Mouse (Mus musculus) kidney, embryonic 16.5 days (tissue): ENCODE measurements around the gene Srgap1. TPM values are rescaled to one million over a fixed set of nuclear protein-coding genes. Genes with fewer than 3 reads are reported as not detected.
"Not testable (repeated sequence)": the region's sequence is repeated elsewhere in the genome, so short reads cannot be mapped to it uniquely, and the experiment has no call there.

Experiments used
- ATAC-seq: fragments of 200-750 bp; cut with Nextera tagmentation; 2 replicates; pipeline ENCODE4 v1.8.0; 2017; ENCODE audit warnings: moderate TSS enrichment; ENCODE audit not compliant: low FRiP score, low TSS enrichment
- H3K27ac ChIP-seq: fragments of 300-500 bp; sonication (generic); 2 replicates; pipeline ENCODE4 v1.5.1; 2014; ENCODE audit warnings: low read length
- H3K27me3 ChIP-seq: fragments of 300-500 bp; sonication (generic); 2 replicates; pipeline ENCODE4 v1.6.1; 2014; ENCODE audit warnings: low read length, control low read depth, mixed read lengths; ENCODE audit not compliant: insufficient read depth
- H3K36me3 ChIP-seq: fragments of 300-500 bp; sonication (generic); 2 replicates; pipeline ENCODE4 v1.6.1; 2014; ENCODE audit warnings: low read length, control low read depth, mixed read lengths; ENCODE audit not compliant: insufficient read depth
- H3K4me1 ChIP-seq: fragments of 300-500 bp; sonication (generic); 2 replicates; pipeline ENCODE4 v1.6.1; 2014; ENCODE audit warnings: low read length, control low read depth, mixed read lengths; ENCODE audit not compliant: insufficient read depth
- H3K4me2 ChIP-seq: fragments of 300-500 bp; sonication (generic); replicated peaks from 2 replicates; pipeline ENCODE4 v1.6.1; 2014; ENCODE audit warnings: low read depth, low read length
- H3K4me3 ChIP-seq: fragments of 300-500 bp; sonication (generic); 2 replicates; pipeline ENCODE4 v1.5.1; 2014; ENCODE audit warnings: mild to moderate bottlenecking, low read length
- H3K9ac ChIP-seq: fragments of 300-500 bp; sonication (generic); replicated peaks from 2 replicates; pipeline ENCODE4 v1.6.1; 2014; ENCODE audit warnings: low read length
- H3K9me3 ChIP-seq: fragments of 300-500 bp; sonication (generic); 2 replicates; pipeline ENCODE4 v1.6.1; 2016; ENCODE audit warnings: low read length, control low read depth
- WGBS: fragments of 180-500 bp; shearing (Covaris S2); extraction: QIAGEN DNeasy Blood & Tissue Kit; methylation state at CpG from one replicate; pipeline ENCODE4 v1.1.7; 2014; 5-methylcytosine and 5-hydroxymethylcytosine counted together
- polyA plus RNA-seq: library from polyadenylated mRNA; unstranded; fragments of >200 nt; fragmentation: Nextera tagmentation; extraction: Ambion mirVana; gene quantifications from 2 replicates; pipeline ENCODE4 v1.2.1, GENCODE M21; 2015

Srgap1 gene
- polyA plus RNA-seq, 1 experiment from 2014 or later, result 12.4 TPM

DNA sequence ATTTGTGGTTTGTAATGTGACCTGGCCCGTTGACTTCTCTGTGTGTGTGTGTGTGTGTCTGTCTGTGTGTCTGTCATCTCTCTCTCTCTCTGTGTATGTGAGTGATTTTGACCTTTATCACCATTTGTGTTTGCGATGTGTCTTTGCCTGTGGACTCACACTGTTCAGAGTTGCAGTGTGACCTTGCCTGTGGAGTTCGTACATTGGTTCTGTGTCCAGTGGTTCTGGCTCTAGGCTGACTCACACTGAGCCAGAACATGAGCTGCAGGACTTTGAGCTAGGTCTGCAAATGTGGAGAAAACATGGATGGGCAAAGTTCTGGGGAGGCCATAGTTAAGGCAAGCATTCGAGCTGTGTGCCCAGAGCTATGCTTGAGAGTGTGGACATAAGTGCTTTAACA, 273.3 kb downstream of the Srgap1 start:
- no peak overlapping the region for H3K9ac ChIP-seq
- no peaks in the 10 kb centered on the region for H3K27me3 ChIP-seq
- no peaks in the 10 kb centered on the region for H3K36me3 ChIP-seq
- no peak overlapping the region for H3K4me2 ChIP-seq
- whole genome bisulfite sequencing, result 81% methylated on average over 4 of the region's 4 CpGs
- H3K27ac ChIP-seq, result no peak overlapping the region
- no peak for ATAC-seq
- H3K4me3 ChIP-seq, result no peak overlapping the region
- H3K4me1 ChIP-seq, result no peaks in the 10 kb centered on the region
- no peaks in the 10 kb centered on the region for H3K9me3 ChIP-seq

DNA sequence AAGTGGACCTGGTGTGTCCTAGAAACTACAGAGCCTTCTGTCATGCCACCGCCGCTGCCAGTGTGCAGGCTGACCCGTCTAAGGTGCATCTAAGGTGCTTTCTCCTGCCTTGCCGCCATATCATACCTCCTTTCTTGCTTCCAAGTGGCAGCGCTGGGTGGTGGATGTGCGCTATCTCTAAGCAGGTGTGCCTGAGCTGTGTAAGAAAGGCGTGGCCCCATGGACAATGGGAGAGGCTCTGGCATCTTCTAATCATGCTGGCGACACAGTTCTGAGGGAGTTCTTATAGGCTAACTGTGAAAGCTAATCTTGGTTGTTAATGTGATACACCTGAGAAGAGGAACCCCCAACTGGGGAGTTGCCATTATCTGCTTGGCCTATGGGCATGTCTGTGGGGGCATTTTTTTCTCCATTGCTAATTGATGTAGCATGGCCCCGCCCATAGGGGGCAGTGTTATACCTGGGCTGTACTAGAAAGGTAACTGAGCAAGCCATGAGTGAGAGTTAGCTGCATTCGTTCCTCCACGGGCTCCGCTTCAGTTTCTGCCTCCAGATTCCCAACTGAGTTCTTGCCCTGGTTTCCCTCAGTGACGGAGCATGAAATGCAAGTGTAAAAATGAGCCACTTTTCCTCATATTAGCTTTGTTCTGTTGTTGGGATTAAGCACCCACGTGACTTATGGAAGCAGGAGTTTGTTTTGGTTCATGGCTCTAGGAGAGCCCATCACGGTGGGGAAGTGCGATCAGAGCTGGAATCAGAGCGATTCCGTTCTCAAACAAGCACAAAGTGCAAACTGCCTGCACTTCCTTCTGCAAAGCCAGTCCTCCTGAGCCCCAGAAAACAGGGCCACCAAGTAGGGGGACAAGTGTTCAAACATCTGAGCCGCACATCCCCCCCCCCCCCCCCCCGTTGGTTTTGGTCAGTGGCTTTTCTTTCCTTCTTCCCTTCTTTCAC, 276.2 kb downstream of the Srgap1 start:
- H3K27me3 ChIP-seq, result no peaks in the 10 kb centered on the region
- peak overlapping the region; percentile 41 for H3K4me2 ChIP-seq
- no peaks in the 10 kb centered on the region for H3K4me1 ChIP-seq
- H3K4me3 ChIP-seq, result peak overlapping the region; percentile 25
- H3K9me3 ChIP-seq, result no peaks in the 10 kb centered on the region
- H3K36me3 ChIP-seq, result no peaks in the 10 kb centered on the region
- H3K27ac ChIP-seq, result no peak overlapping the region
- 0 out of 2 replicates have a peak overlapping the region, but pooled peaks have one; percentile 24 for H3K9ac ChIP-seq
- ATAC-seq, result no peak; the same call in 1 of the 2 replicates
- WGBS, result 55% methylated on average over 19 of the region's 20 CpGs

DNA sequence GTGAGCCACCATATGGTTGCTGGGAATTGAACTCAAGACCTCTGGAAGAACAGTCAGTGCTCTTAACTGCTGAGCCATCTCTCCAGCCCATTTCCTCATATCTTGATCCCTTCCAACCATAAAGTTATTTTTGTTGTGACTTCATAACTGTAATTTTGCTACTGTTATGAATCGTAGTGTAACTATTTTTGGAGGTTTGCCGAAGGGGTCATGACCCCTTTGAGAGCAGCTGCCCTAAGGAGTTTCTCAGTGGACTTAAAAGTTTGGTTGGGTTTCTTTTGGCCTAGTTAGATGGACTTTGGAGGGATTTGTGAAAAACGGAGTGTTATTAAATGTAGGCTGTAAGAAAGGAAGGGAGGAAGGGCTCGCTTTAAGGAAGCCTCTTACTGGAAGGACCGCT, 277.4 kb downstream of the Srgap1 start:
- H3K36me3 ChIP-seq, result no peaks in the 10 kb centered on the region
- no peak overlapping the region for H3K4me2 ChIP-seq
- H3K27ac ChIP-seq, result no peak overlapping the region
- H3K9me3 ChIP-seq, result no peaks in the 10 kb centered on the region
- no peak for ATAC-seq
- no peaks in the 10 kb centered on the region for H3K4me1 ChIP-seq
- H3K27me3 ChIP-seq, result no peaks in the 10 kb centered on the region
- no peak overlapping the region for H3K9ac ChIP-seq
- H3K4me3 ChIP-seq, result no peak overlapping the region
- WGBS, result 81% methylated on average over 5 of the region's 5 CpGs

GRCm38 (mm10) chr10:121767295-121767694, 279.8 kb downstream of the Srgap1 start:
- not testable (repeated sequence) for H3K9ac ChIP-seq, ATAC-seq, H3K27me3 ChIP-seq, H3K36me3 ChIP-seq, H3K9me3 ChIP-seq, H3K4me3 ChIP-seq, H3K27ac ChIP-seq, H3K4me2 ChIP-seq, H3K4me1 ChIP-seq
- 83% methylated on average over 3 of the region's 3 CpGs for WGBS

GRCm38 (mm10) chr10:121765174-121766057, 281.7 kb downstream of the Srgap1 start:
- WGBS, result 72% methylated on average over 10 of the region's 10 CpGs
- Histone ChIP-seq H3K9me3 (no peaks in the 10 kb centered on the region), H3K4me2 (no peak overlapping the region), H3K27me3 (no peaks in the 10 kb centered on the region), H3K9ac (no peak overlapping the region), H3K27ac (no peak overlapping the region), H3K4me1 (no peaks in the 10 kb centered on the region), H3K4me3 (no peak overlapping the region), H3K36me3 (no peaks in the 10 kb centered on the region)
- no peak for ATAC-seq

DNA sequence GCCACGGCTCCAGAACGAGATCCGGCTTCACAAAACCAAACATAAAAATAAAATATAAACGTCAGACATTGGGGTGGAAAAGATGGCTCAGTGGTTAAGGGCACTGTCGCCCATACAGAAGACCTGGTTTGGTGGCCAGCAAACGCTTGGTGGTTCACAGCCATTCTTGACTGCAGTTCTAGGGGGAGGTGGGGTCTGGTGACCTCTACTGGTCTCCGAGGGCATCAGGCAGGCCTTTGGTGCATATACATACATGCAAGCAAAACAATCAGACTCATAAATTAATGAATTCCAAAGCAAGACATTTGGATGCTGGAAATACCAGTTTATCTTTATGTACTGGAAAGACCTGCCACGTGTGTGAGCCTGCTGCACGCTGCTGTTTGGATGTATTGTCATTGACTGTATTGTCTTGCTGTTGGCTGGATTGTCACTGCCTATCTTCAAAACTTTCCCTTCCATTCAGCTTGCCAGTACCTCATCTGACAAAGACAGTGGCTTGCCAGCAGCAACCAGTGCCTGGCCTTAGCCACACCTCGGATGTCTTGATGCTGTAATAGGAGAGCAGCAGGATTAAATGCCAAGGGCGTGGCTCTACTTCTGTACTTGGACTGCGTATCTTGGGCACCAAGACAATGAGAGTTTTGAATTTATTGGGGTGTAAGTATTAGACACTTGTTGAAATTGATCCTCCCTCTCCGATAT, 282.5 kb downstream of the Srgap1 start:
- ATAC-seq, result no peak
- WGBS, result 74% methylated on average over 13 of the region's 13 CpGs

DNA sequence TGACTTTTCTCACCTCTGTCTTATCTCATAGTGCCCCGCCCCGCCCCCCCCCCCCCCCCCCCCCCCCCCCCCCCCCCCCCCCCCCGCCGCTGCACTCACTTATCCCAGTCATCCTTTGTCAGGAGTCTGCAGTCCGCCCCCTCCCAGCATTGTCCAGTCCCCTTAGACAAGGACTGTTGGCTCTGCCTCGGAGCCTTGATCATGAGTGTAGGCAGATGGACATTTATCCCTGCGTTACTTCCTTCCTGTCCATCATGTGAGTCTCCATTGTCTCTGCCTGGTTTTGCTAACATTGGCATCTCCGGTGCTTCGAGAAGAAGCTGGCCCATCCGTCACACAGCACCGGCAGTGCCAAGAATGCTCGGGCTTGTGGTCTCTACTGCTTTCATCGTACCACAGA, 283.9 kb downstream of the Srgap1 start:
- ATAC-seq, result no peak
- Histone ChIP-seq H3K9me3 (no peaks in the 10 kb centered on the region), H3K9ac (no peak overlapping the region), H3K4me2 (no peak overlapping the region), H3K27me3 (no peaks in the 10 kb centered on the region), H3K4me1 (no peaks in the 10 kb centered on the region), H3K27ac (no peak overlapping the region), H3K36me3 (no peaks in the 10 kb centered on the region), H3K4me3 (no peak overlapping the region)
- 77% methylated on average over 11 of the region's 13 CpGs for WGBS

More for the DNA sequence above, 282.5 kb downstream of the Srgap1 start:
- H3K27ac ChIP-seq, result no peak overlapping the region
- H3K4me1 ChIP-seq, result no peaks in the 10 kb centered on the region
- no peak overlapping the region for H3K4me2 ChIP-seq
- H3K4me3 ChIP-seq, result no peak overlapping the region
- no peaks in the 10 kb centered on the region for H3K36me3 ChIP-seq
- H3K27me3 ChIP-seq, result no peaks in the 10 kb centered on the region
- no peak overlapping the region for H3K9ac ChIP-seq
- H3K9me3 ChIP-seq, result no peaks in the 10 kb centered on the region

GRCm38 (mm10) chr10:121762141-121762540, 285.0 kb downstream of the Srgap1 start:
- Histone ChIP-seq H3K27ac (no peak overlapping the region), H3K4me1 (no peaks in the 10 kb centered on the region), H3K9me3 (no peaks in the 10 kb centered on the region), H3K4me2 (no peak overlapping the region), H3K4me3 (no peak overlapping the region), H3K36me3 (no peaks in the 10 kb centered on the region), H3K27me3 (no peaks in the 10 kb centered on the region), H3K9ac (no peak overlapping the region)
- WGBS, result 87% methylated on average over 9 of the region's 9 CpGs
- ATAC-seq, result no peak

- 58% methylated on average over 8 of the region's 8 CpGs for WGBS
- ATAC-seq, result no peak
- H3K27me3 ChIP-seq, result no peaks in the 10 kb centered on the region
Measured at GRCm38 (mm10) chr10:121759095-121759494, 288.0 kb downstream of the Srgap1 start.

More at GRCm38 (mm10) chr10:121759095-121759494, 288.0 kb downstream of the Srgap1 start:
- H3K4me2 ChIP-seq, result no peak overlapping the region
- peaks cover 5% of the 10 kb centered on the region; the same call in 1 of the 2 replicates for H3K4me1 ChIP-seq
- H3K9me3 ChIP-seq, result no peaks in the 10 kb centered on the region
- no peaks in the 10 kb centered on the region for H3K36me3 ChIP-seq
- no peak overlapping the region for H3K27ac ChIP-seq
- no peak overlapping the region for H3K9ac ChIP-seq
- H3K4me3 ChIP-seq, result no peak overlapping the region
